Mouse (Mus musculus): ENCODE measurements around the gene Tex21. TPM values are rescaled to one million over a fixed set of nuclear protein-coding genes. Genes with fewer than 3 reads are reported as not detected.

Tex21 gene
- not detected for total RNA-seq (2021)

DNA sequence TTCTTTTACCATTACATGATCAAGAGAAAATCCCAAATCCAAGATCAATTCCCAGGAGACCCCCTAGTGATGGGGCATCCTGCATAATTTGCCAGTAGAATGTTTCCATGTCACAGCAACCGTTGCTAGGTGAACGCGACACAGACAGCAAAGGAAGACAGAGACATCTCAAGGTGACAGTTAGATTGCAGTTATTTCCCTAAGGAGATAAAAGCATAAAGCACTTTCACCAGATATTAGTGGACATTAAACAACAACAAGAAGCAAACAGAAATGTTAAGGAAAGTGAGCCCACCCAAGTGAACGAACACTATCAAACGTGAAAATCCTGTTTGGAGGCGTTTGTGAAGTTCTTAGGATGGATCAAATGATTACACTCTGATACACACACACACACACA, at the start of gene Tex21:
Gene Tex21, minus strand, starts transcription at position 101 of the 400 bp plus-strand sequence.
- intact Hi-C loops (cut with DNase I): no loop called here
- DNase-seq (ENCODE audit: low spot score in 2 of 2): no peak

- peak; percentile 55 to 67 for DNase-seq (ENCODE audit: low spot score in 2 of 2)
- intact Hi-C loops (cut with DNase I): loop anchor here (2.0 kb wide), 1 partner anchor 48 kb away; no protein-coding TSS in a partner anchor
Observed at GRCm38 (mm10) chr12:76293192-76293591, 46.6 kb upstream of the Tex21 start.

- intact Hi-C loops (cut with DNase I): no loop called here
- no peak for DNase-seq (ENCODE audit: low spot score in 2 of 2)
Observed at GRCm38 (mm10) chr12:76290271-76290670, 43.7 kb upstream of the Tex21 start.

GRCm38 (mm10) chr12:76289428-76289827, 42.9 kb upstream of the Tex21 start:
- no peak for DNase-seq (ENCODE audit: low spot score in 2 of 2)
- intact Hi-C loops (cut with DNase I): no loop called here

DNA sequence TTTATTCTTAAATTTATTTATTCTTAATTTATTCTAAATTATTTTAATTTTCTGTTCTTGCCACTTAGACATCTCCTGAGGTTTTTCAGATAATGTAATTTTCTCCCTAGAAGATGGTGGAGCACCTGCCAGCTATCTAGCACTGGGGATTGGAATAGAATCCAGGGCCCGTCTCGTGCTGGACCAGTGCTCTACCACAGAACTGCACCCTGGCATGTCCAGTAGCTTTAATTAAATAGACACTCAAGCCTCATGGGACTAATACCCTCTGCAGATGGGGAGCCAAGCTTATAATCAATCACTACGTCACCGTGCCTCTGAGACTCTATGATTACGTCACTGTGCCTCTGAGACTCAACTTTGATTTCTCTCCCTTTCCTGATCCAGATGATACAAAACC, 41.9 kb upstream of the Tex21 start:
- no peak for DNase-seq (ENCODE audit: low spot score in 2 of 2)
- intact Hi-C loops (cut with DNase I): no loop called here

GRCm38 (mm10) chr12:76287986-76288385, 41.4 kb upstream of the Tex21 start:
- intact Hi-C loops (cut with DNase I): no loop called here
- peak; percentile 50 to 71 for DNase-seq (ENCODE audit: low spot score in 2 of 2)

GRCm38 (mm10) chr12:76285418-76285817, 38.9 kb upstream of the Tex21 start:
- DNase-seq (ENCODE audit: low spot score in 2 of 2): no peak
- intact Hi-C loops (cut with DNase I): no loop called here

- DNase-seq (ENCODE audit: low spot score in 2 of 2): peak in 1 of 2 experiments; percentile 74
- intact Hi-C loops (cut with DNase I): loop anchor here (2.0 to 5.0 kb wide), 2 partner anchors 20 to 45 kb away; no protein-coding TSS in a partner anchor
Observed at GRCm38 (mm10) chr12:76282532-76283173, 36.1 kb upstream of the Tex21 start.

- DNase-seq (ENCODE audit: low spot score in 2 of 2): no peak
- intact Hi-C loops (cut with DNase I): loop anchor here (2.0 to 5.0 kb wide), 2 partner anchors 21 to 45 kb away; no protein-coding TSS in a partner anchor
Observed at GRCm38 (mm10) chr12:76282132-76282531, 35.6 kb upstream of the Tex21 start.

DNA sequence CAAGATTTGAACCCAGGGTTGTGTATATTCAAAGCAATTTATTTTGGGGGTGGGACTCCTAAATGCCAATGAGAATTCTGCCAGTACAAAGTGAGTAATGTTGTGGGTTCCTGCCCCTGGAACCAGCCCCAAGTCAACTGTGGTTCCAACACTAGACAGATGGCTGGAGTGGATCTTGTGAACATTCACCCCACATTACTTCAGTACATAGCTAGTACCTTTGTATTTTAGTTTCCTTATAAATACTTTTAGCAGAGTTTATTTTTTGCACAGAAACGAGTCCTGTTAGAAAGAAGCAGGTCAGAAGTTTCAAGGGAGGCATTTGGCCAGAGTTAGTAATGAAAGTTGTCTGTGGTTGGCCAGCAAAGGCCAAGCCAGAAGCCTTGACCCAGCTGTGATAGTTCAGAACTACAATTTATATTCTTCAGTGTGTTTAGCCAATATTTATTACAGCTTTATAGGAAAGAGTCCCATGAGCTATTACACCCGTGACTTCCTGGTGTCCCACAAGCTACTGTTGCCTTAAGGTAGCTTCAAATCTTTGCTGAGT, 34.6 kb upstream of the Tex21 start:
- intact Hi-C loops (cut with DNase I): loop anchor here (5.0 kb wide), 1 partner anchor 46 kb away; no protein-coding TSS in a partner anchor

DNA sequence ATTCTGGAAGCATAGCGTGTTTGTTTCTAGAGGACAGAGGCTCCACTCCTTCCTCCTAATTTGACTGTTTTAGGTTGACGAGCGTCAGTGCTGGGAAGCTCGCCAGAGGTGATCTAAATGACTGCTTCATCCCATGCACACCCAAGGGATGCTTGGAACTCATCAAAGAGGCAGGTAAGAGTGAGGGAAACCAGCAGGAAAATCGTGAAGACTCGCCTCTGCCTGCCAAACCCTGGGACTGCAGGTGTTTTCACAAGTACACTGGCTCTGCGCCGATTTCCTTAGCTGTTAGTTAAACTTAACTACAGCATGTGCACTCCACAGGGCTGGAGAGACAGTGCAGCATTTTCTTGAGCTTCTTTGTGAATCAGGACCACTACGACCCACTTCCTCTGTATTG, 34.0 kb upstream of the Tex21 start:
- peak; percentile 50 to 76 for DNase-seq (ENCODE audit: low spot score in 2 of 2)
- intact Hi-C loops (cut with DNase I): loop anchor here (5.0 kb wide), 1 partner anchor 47 kb away; no protein-coding TSS in a partner anchor

More for the DNA sequence above, 34.6 kb upstream of the Tex21 start:
- DNase-seq (ENCODE audit: low spot score in 2 of 2): no peak

DNA sequence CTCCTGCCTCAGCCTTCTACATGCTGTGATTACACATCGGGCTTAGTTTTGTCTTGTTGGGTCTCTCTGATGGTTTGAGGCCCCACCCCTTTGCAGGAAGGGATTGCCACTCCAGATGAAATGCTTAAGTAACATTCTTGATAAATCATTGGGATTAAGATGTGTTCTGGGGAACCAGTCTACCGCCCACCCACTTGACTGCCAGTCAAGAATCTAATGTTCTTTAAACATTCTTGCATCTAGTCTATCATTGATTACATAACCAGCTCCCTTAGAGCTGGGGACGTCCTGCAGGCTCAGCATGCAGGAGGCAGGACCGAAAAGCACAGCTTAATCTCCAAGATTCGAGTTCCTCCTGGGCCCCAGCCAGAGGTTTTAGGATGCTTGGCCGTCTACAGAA, 31.7 kb upstream of the Tex21 start:
- intact Hi-C loops (cut with DNase I): no loop called here
- DNase-seq (ENCODE audit: low spot score in 2 of 2): no peak

GRCm38 (mm10) chr12:76272610-76273524, 26.3 kb upstream of the Tex21 start:
- intact Hi-C loops (cut with DNase I): no loop called here
- DNase-seq (ENCODE audit: low spot score in 2 of 2): no peak

DNA sequence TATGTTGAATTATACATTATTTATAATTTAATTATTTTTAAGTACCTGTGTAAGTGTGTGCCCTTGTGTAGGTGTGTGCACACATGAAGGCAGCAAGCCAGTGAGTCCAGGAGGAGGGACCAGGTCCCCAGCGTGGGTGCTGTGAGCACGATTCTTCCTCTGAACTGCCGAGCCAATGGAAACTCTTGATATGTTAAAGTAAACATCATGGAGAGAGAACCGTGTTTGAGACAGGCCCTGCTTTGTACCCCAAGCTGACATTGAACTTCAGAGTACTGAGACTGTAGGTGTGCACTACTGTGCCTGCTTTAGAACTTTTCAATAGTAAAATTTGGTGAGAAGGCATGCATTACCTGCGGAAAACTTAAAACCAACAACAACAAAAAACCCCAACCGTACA, 25.0 kb upstream of the Tex21 start:
- no peak for DNase-seq (ENCODE audit: low spot score in 2 of 2)
- intact Hi-C loops (cut with DNase I): no loop called here

DNA sequence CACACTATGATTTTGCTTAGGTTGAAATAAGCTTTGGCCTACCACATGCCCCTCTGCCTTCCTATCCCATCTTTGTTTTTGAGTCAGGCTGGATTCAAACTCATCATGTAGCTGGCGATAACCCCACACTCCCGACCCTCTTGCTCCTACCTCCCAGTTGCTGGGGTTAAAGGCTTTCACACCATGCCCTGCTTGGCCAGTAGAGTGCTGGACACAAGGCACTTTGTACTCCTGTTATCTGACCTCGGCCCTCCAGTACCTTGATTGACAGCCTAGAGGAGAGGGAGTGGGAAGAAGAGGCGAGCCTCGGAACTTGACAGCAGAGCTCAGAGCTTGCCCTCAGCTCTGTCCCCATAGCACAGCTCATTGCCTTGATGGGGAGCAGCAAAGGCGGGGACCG, 22.6 kb upstream of the Tex21 start:
- intact Hi-C loops (cut with DNase I): no loop called here
- DNase-seq (ENCODE audit: low spot score in 2 of 2): no peak

GRCm38 (mm10) chr12:76268686-76269085, 22.1 kb upstream of the Tex21 start:
- intact Hi-C loops (cut with DNase I): no loop called here
- no peak for DNase-seq (ENCODE audit: low spot score in 2 of 2)

- intact Hi-C loops (cut with DNase I): loop anchor here (2.0 kb wide), 1 partner anchor 74 kb away; no protein-coding TSS in a partner anchor
- DNase-seq (ENCODE audit: low spot score in 2 of 2): peak; percentile 44 to 74
Observed at GRCm38 (mm10) chr12:76266875-76267274, 20.3 kb upstream of the Tex21 start.

- DNase-seq (ENCODE audit: low spot score in 2 of 2): no peak
- intact Hi-C loops (cut with DNase I): no loop called here
Observed at GRCm38 (mm10) chr12:76265001-76265400, 18.5 kb upstream of the Tex21 start.

DNA sequence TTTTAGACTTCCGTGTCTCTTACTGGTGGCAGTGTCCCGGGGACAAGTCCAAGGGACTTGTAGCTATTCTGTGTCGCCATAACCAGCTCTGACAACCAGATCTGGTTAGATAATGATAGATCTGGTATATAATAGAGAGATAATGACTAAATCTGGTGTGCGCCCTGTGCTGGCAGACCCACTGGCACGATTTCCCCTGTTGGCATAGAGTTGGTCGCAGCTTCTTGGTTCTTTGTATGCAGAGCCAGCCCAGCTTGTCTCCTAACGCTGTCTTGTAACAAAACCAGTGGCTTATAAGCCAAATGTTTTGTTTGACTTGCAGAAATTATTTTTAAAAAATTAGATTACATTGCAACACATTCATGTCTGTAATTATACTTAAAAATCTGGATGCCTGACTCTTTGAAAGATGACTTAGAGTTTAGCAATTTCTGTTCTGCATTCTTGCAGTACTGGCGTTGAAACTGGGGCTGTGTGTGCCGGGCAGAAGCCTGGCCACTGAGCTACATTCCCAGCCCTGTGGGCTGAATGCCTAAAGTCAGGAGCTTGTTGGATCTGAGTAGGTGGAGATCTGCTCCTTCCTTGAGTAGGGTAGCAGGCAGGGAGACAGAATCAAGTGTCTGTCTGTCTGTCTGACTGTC, 17.9 kb upstream of the Tex21 start:
- DNase-seq (ENCODE audit: low spot score in 2 of 2): peak; percentile 23 to 39
- intact Hi-C loops (cut with DNase I): no loop called here

DNA sequence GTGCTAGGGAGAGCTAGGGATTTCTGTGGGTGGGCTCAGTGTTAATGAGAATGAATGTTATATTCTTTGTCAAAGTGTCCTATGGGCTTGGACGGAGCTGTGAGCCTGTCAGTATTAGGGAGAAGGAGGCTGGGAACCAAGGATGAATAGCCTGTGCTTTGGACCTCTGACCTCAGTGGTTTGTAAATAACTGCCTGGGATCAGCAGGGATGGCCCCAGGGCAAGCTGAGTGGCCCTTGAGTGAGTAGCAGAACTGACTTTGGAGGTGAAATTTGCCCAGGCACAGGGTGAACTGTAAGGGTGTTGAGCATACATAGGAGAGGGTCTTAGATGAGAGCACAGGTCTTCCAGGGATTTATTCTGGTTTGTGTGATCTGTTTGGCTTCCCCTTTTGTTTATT, 17.3 kb upstream of the Tex21 start:
- intact Hi-C loops (cut with DNase I): no loop called here
- no peak for DNase-seq (ENCODE audit: low spot score in 2 of 2)

All from left cerebral cortex, postnatal 25 days (tissue).